Mouse (Mus musculus) left cerebral cortex, postnatal 25 days (tissue): ENCODE measurements around the gene Ubxn7. TPM values are rescaled to one million over a fixed set of nuclear protein-coding genes. Genes with fewer than 3 reads are reported as not detected.
"Not testable (repeated sequence)": the region's sequence is repeated elsewhere in the genome, so short reads cannot be mapped to it uniquely, and the experiment has no call there.

Experiments used
- DNase-seq, 2 experiments: peaks; one replicate each; pipeline ENCODE4 v3.0.0; 2022; ENCODE audit warnings: low spot score in 2 of 2, mixed read lengths in 1 of 2
- intact Hi-C: fragments of 180-260 bp; cut with DNase I; formaldehyde crosslinking; loops from one replicate; pipeline ENCODE4 v1.15.1; 2025
- total RNA-seq, 2 experiments: library from RNA; stranded (reverse); gene quantifications; 2 replicates each; pipeline ENCODE4 v1.2.3; 2021

The Ubxn7 gene
- 10 to 100 TPM; 46.8 to 50.1 TPM for total RNA-seq

GRCm38 (mm10) chr16:32332040-32332555, at the start of gene Ubxn7:
Gene Ubxn7, plus strand, starts transcription at chr16:32332257.
- intact Hi-C loops: loop anchor here (2.0 kb wide), 2 partner anchors 55 to 99 kb away; partner anchors contain the start of genes Pcyt1a and Rnf168
- DNase-seq: peak; percentile 96 to 98

- DNase-seq: no peak
- intact Hi-C loops: no loop called here
Measured at GRCm38 (mm10) chr16:32282608-32283007, 49.4 kb upstream of the Ubxn7 start.

- intact Hi-C loops: loop anchor here (10.0 kb wide), 1 partner anchor 333 kb away; no protein-coding TSS in a partner anchor
- no peak for DNase-seq
Measured at GRCm38 (mm10) chr16:32291821-32292220, 40.2 kb upstream of the Ubxn7 start.

- intact Hi-C loops: loop anchor here (10.0 kb wide), 1 partner anchor 325 kb away; no protein-coding TSS in a partner anchor
- not testable (repeated sequence) for DNase-seq
Measured at GRCm38 (mm10) chr16:32299617-32300016, 32.4 kb upstream of the Ubxn7 start.

GRCm38 (mm10) chr16:32303046-32303445, 29.0 kb upstream of the Ubxn7 start:
- no peak for DNase-seq
- intact Hi-C loops: no loop called here

GRCm38 (mm10) chr16:32303886-32304285, 28.2 kb upstream of the Ubxn7 start:
- intact Hi-C loops: no loop called here
- no peak for DNase-seq

GRCm38 (mm10) chr16:32311970-32312369, 20.1 kb upstream of the Ubxn7 start:
- no peak for DNase-seq
- intact Hi-C loops: no loop called here

GRCm38 (mm10) chr16:32312386-32312785, 19.7 kb upstream of the Ubxn7 start:
- intact Hi-C loops: no loop called here
- DNase-seq: no peak

- intact Hi-C loops: no loop called here
Measured at GRCm38 (mm10) chr16:32312859-32313258, 19.2 kb upstream of the Ubxn7 start.

GRCm38 (mm10) chr16:32316601-32317000, 15.5 kb upstream of the Ubxn7 start:
- intact Hi-C loops: no loop called here
- no peak for DNase-seq

More at GRCm38 (mm10) chr16:32312859-32313258, 19.2 kb upstream of the Ubxn7 start:
- no peak for DNase-seq

- intact Hi-C loops: loop anchor here (5.0 kb wide), 1 partner anchor 52 kb away; the partner anchor contains the start of gene Smco1
- DNase-seq: no peak
Measured at GRCm38 (mm10) chr16:32323953-32324352, 8.1 kb upstream of the Ubxn7 start.

GRCm38 (mm10) chr16:32330876-32331670, 984 bp upstream of the Ubxn7 start:
- DNase-seq: no peak
- intact Hi-C loops: no loop called here

- intact Hi-C loops: loop anchor here (2.0 kb wide), 2 partner anchors 56 to 98 kb away; partner anchors contain the start of genes Pcyt1a and Rnf168
- DNase-seq: peak; percentile 24 to 32
Measured at GRCm38 (mm10) chr16:32332556-32333511, 777 bp downstream of the Ubxn7 start.

- intact Hi-C loops: no loop called here
- no peak for DNase-seq
Measured at GRCm38 (mm10) chr16:32335146-32335545, 3.1 kb downstream of the Ubxn7 start.

- no peak for DNase-seq
- intact Hi-C loops: no loop called here
Measured at GRCm38 (mm10) chr16:32336026-32336780, 4.1 kb downstream of the Ubxn7 start.

GRCm38 (mm10) chr16:32337001-32337400, 4.9 kb downstream of the Ubxn7 start:
- no peak for DNase-seq
- intact Hi-C loops: no loop called here

- intact Hi-C loops: no loop called here
- DNase-seq: no peak
Measured at GRCm38 (mm10) chr16:32340451-32340850, 8.4 kb downstream of the Ubxn7 start.

GRCm38 (mm10) chr16:32345521-32345920, 13.5 kb downstream of the Ubxn7 start:
- intact Hi-C loops: no loop called here
- no peak for DNase-seq

GRCm38 (mm10) chr16:32350776-32351175, 18.7 kb downstream of the Ubxn7 start:
- DNase-seq: no peak
- intact Hi-C loops: no loop called here
